Mouse (Mus musculus) mesoderm, embryonic 11.5 days (tissue): ENCODE data around the gene Gm10322.
A peak's percentile ranks its signal among the peaks of the same experiment; 100 is the strongest.

ENCODE experiments used
- DNase-seq: peaks from one replicate; pipeline ENCODE4 v3.0.0-alpha.2; 2012; ENCODE audit warnings: low read depth, low spot score

The Gm10322 gene

DNA sequence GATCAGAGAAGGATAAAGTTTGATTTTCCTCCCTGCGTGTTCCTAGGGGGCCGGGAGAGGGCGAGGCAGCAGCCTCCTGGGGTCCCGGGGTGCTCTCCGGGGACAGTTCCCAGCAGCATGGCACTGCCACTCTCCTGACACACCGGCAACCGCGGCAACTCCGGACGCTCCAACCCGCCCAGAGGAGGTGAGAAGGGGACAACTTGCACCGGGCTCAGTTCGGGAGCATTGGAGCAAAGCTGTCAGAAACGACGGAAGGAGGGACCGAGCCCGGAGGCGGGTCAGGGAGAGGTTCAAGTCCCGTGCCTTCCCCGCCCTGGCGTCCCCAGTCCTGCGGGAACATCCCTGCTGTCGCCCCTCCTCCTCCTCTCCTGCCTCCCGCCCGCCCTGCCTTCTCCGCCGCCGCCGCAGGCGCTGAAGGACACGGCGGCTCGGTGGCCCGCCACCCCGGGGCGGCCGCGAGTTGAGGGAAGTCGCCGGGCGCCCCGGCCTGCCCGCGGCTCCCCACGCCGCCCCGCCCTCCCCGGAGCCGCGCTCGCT is at the start of gene Gm10322:
Gm10322 (plus strand) TSS at position 83 of the 540 bp plus-strand sequence.
- peak; percentile 61 for DNase-seq

DNA sequence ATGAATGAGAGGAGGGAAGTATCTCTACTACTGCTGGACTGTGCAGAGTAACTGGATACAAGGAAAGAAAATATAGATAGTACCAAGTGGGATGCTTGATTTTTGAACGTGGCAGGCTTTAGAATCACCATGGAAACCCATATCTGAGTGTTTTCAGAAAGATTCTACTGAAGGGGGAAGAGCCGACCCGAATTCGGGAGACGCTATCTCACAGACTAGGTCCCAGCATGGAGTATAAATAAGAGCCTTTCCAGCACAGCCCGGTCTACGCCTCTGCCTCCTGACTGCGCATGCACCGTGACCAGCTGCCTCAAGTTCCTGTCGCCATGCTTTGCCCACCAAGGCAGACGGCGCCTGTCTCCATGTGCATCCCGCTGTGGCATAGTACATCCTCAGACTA is 48.9 kb upstream of the Gm10322 start:
- DNase-seq, result no peak

DNA sequence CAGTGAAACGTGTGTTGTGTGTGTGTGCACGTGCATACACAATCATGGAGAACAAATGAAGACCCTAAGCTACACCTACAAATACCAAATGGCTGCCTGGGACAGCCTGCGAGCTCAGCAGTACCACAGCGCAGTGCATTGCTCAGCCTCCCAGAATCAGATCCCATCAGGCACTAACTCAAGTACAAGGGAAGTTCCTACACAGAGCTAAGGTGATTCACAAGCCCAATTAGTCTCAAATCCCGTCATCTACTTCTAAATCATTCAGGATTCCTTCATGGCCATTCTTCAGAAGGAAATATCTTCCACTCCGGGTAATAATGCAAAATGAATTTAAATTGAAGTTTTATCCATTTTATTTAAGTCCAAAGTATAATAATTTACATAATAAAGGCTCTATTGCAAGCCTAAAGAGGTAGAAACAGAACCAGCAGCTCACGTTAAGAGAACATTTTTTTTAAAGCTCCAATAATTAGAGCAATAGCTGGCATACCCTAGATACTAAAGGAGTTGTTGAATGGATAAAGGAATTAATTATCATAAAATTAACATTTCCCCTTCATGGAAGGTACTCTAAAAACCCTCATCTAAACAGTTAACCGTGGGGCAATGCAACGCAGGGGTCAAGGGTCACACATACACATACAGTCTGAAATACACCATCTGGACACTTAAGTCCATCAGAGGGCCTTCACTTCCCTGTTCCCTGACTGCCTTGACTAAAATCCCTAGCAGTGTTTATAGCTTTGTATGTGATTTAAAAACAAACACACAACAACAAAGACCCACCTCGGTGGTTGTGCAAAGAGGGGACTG is 47.0 kb upstream of the Gm10322 start:
- DNase-seq, result peak; percentile 28

DNA sequence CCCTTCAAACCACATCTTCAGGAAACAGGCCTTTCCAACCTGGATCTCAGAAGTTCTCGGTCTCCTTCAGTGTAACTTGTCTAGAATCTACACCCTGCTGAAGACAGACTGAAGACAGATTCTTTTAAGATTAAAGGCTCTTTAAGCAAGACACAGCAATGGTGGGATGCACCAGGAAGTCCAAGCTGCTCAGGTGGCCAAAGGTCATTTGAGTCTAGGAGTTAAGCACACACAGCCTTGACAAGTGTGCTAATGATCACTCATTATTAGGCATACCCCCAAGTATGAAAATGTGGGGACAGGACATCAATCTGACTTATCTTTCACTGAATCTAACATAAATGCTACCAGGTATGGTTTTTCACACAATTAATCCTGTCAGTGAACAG is 46.4 kb upstream of the Gm10322 start:
- DNase-seq, result no peak

- DNase-seq, result no peak
These were observed 45.5 kb upstream of the Gm10322 start for GRCm38 (mm10) chr10:59570360-59570759.

- no peak for DNase-seq
These were observed 45.1 kb upstream of the Gm10322 start for GRCm38 (mm10) chr10:59570780-59571179.

DNA sequence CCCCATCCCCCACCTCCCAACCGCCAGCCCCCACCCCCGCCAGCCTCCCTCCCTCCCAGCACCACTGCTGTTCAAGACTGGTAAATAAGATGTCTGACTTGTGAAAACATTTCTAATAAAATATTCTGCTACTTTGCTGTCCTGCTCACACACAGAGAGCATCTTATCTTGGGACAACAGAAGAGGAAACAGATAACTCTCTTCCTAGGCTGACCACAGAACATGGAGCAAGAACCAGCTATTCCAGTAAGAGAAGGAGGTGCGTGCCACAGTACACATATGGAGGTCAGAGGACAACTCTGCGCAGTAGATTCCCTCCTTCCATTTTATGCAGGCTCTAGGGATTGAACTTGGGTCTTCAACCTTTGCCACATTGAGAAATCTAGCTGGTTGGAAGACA is 44.6 kb upstream of the Gm10322 start:
- DNase-seq, result no peak

DNA sequence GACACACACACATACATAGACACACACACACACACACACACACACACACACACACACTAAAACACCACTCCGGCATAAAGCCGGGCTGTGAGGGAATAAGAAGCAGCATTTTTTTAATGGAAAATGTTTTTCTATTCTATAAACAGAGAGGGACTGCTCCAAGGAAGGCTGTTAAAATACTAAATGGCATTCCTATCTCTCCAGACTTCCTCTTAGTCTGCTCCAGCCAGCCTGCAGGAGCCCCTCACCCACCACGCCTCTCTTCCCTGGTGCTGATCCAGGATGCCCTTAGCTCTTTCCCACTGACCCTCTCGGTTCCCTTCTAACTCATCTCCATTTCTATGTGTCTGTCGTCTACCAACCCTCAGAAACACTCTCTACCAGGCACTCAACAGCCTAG is 43.9 kb upstream of the Gm10322 start:
- no peak for DNase-seq

DNA sequence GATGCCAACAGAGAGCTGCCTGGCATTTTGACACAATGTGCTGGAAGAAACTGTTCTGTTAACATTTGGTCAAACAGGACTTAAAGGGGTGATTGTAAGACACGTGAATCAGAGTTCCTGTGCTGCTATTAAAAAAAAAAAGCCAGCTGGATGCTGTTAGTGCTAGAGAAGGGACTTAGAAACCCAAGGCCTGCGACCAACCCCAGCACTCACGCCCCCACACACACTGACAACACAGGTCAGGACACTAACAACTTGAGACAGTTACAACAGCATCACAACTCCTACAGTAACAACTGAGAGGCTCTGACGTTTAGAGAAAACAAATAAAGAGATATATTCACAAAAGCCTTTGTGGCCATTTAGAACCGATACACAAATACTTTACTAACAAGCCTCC is 39.6 kb upstream of the Gm10322 start:
- DNase-seq, result no peak

GRCm38 (mm10) chr10:59577871-59578801 is 37.7 kb upstream of the Gm10322 start:
- peak; percentile 58 for DNase-seq

DNA sequence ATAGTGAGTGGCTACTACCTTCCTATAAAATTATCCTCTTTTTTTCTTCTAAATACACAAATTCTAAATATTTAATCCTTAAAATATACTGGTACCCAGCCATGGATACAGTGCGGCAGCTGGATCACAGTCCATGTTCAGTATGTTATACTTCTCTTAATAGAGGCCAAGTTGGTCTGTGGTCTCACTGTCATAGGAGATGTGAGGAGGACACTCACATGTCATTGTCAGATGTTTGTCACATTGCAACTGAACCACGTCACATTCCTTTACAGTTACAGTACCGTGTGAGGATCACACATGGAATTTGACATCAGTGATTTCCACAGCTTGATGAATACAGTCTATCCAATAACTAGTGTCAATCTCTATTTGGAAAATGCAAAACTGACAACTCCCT is 36.2 kb upstream of the Gm10322 start:
- DNase-seq, result no peak

DNA sequence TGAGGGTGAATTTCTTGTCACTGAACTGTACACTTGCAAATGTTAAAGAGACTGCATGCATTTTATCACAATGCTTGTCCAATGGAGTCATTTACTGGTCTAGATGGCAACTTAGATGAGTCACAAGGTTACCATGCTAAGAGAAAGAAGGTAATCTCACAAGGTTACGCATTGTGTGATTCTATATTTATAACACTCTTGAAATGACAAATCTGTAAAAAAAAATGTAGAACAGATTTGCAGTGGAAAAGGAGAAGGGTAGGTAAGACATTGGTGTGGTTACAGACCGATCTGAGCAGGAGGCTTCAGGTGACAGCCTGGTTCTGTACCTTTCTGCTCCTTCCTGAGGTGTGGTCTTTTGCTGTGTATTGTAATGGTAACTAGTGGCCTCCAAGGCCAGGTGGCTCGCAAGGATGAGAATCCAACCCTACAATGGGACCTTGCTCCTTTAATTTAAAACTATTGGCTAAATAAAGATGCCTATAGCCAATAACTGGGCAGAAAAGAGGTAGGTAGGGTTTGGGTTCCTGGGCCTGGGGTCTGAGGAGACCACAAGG is 35.2 kb upstream of the Gm10322 start:
- DNase-seq, result no peak

GRCm38 (mm10) chr10:59581826-59582543 is 33.9 kb upstream of the Gm10322 start:
- no peak for DNase-seq

DNA sequence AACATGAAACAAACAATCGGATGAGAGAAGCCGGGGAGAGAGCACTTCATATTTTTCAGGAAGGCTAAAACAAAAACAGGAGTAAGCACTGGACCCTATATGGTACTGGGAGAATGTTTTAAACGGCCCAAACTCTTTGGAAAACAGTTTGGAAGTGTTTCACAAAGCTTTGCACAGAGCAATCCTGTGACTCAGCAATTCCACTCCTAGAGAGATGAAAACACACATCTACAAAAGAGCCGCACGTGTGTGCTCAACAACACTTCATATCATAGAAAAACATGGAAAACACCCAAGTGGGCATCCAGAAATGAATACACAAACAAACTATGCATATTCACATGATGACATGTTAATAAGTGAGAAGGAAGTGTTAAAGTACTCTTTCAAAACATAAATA is 30.2 kb upstream of the Gm10322 start:
- no peak for DNase-seq

GRCm38 (mm10) chr10:59586821-59587220 is 29.0 kb upstream of the Gm10322 start:
- no peak for DNase-seq

- DNase-seq, result no peak
These were observed 27.7 kb upstream of the Gm10322 start for GRCm38 (mm10) chr10:59588135-59588534.

DNA sequence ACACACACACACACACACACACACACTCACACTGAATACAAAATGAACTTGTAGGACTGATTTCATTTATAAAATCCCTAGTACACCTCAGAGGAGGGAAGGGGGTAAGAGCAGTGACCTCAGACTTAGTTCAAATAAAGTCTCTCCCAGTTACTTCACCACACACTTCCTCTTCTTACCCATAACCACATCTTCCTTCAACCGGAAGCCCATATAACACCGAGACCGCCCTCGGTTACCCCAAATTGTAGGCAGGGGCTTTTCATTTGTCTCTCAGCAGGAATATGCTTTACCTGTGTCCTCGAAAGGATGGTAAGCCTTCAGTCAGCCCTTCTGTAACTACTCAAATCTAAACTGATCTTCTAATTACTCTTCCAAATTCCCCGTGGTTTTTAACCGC is 26.4 kb upstream of the Gm10322 start:
- DNase-seq, result no peak

GRCm38 (mm10) chr10:59589856-59590255 is 26.0 kb upstream of the Gm10322 start:
- DNase-seq, result no peak

GRCm38 (mm10) chr10:59590606-59591005 is 25.3 kb upstream of the Gm10322 start:
- no peak for DNase-seq

GRCm38 (mm10) chr10:59593826-59594570 is 21.9 kb upstream of the Gm10322 start:
- no peak for DNase-seq

GRCm38 (mm10) chr10:59600516-59600915 is 15.3 kb upstream of the Gm10322 start:
- no peak for DNase-seq
